Mouse (Mus musculus) brain, embryonic 14.5 days (tissue): ENCODE results near the gene Gpr132.

Experiments
- CTCF ChIP-seq: fragments of 200-500 bp; IDR thresholded peaks from 2 replicates; pipeline ENCODE4 v1.5.1; 2012; ENCODE audit warnings: inconsistent platforms, mild to moderate bottlenecking, moderate library complexity, borderline replicate concordance; ENCODE audit not compliant: insufficient read depth, insufficient read length; ENCODE audit errors: extremely low read depth
- POLR2A ChIP-seq: fragments of 200-500 bp; IDR thresholded peaks from 2 replicates; pipeline ENCODE4 v1.6.1; 2012; ENCODE audit warnings: mild to moderate bottlenecking, inconsistent platforms, borderline replicate concordance; ENCODE audit not compliant: poor library complexity, insufficient read depth, insufficient read length, severe bottlenecking; ENCODE audit errors: extremely low read depth

DNA sequence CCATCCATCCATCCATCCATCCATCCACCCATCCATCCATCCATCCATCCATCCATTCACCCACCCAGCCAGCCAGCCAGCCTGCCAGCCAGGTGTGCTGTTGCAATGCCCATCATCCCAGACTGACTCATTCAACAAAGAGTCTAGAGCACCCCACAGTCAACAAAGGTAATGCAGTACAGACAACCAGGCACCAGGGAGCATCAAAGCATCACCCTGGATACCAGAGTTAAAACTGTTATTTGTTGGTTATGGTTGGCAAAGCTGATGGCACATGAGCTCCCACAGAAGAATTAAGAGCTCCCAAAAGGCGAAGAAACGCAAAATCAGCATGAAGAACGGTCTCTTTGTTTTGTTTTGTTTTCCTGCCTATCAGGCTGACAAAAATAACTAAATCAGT is 11.7 kb downstream of the Gpr132 start:
- TF ChIP-seq CTCF (no peak), POLR2A (no peak)
